Mouse (Mus musculus): ENCODE results near the gene Ephx3. TPM values are rescaled to one million over a fixed set of nuclear protein-coding genes. Genes with fewer than 3 reads are reported as not detected.

Gene Ephx3
- 0.12 TPM for polyA plus RNA-seq (2012; fragmentation: generic; extraction: Trizol)
- long read RNA-seq, experiment 1: 0 reads
- long read RNA-seq, experiment 2: 0 reads

DNA sequence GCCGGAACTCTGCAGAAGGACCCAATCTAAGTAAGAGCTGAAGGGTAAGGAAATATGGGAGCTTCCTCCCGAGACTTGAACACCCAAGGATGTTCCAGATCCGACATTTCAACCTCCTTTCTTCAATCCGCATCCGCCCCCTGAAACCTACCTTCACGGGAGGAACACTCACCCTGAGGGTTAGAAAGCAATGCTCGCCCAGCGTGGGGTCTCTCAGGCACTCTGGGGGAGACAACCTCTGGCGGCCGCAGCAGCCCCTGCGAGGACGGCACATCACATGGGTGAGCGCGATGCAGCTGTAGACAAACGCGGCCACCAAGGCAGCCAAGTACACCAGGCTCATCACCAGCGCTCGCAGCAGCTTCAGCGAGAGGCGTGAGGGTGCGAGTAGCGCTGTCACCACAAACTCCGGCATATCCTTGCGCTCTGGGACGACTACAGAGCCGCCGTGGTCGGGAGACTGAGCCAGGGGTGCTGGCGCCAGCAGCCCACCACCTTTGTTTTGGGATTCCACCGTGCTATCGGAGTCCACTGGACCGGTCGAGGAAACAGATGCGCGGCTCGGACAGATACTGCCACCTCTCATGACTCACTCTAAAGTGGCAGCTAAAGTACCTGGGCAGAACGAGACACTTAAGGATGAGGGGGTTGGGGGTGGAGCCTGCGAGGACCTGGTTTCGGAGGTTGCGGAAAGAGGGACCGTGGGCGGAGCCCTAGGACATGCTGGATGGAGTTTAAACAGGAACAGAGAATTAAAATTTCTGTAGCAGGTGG, at the start of gene Ephx3:
Ephx3 (minus strand) TSS at position 687 of the 774 bp plus-strand sequence.
- no peaks in the 10 kb centered on the region for H3K27me3 ChIP-seq (ENCODE audit: control insufficient read depth, insufficient read depth, insufficient read length)
- H3ac ChIP-seq (ENCODE audit: control insufficient read depth, insufficient read length, low read depth): no peak within 1 kb of the TSS
- TF ChIP-seq CTCF (IDR thresholded peaks at IDR 0.05; ENCODE audit: control insufficient read depth, insufficient read depth, insufficient read length): no peak
- TF ChIP-seq USF1 (IDR thresholded peaks at IDR 0.05; ENCODE audit: low read depth): no peak
- no peak for TF ChIP-seq MYOD1 (IDR thresholded peaks at IDR 0.05; ENCODE audit: control insufficient read depth, insufficient read length, low read depth)
- TF ChIP-seq MAX (IDR thresholded peaks at IDR 0.05): no peak
- TF ChIP-seq FOSL1 (IDR thresholded peaks at IDR 0.05; ENCODE audit: insufficient read depth, low read length, poor library complexity, severe bottlenecking): no peak
- TF ChIP-seq CEBPB (IDR thresholded peaks at IDR 0.05; ENCODE audit: low read depth): no peak
- peaks cover 6% of the 10 kb centered on the region for H3K36me3 ChIP-seq (ENCODE audit: control insufficient read depth, insufficient read depth)
- no peak within 1 kb of the TSS for H3K4me3 ChIP-seq (ENCODE audit: insufficient read depth, poor library complexity, severe bottlenecking)
- no peaks in the 10 kb centered on the region for H3K79me2 ChIP-seq (ENCODE audit: control insufficient read depth, insufficient read depth)
- no peaks in the 10 kb centered on the region for H3K79me3 ChIP-seq (ENCODE audit: low read depth)

DNA sequence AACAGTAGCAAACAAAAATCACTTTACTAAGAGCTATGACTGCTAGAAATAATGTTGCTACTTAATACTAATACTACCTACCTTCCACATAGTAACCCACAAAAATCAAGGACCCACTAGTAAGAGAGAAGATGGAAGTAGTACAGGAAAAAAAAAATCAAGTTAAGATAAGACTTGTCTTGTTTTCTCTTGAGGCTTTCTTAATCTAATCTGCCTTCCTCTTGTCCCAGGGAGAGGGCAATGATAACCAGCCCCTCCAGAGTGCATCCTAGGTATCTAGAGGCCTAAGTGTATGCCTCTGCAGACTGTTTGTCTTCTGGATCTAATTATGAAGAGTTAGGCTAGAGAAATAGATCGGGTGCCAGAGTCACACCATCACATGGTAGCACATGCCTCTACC, 49.2 kb upstream of the Ephx3 start:
- H3K4me3 ChIP-seq (ENCODE audit: insufficient read depth, poor library complexity, severe bottlenecking): no peak overlapping the region

DNA sequence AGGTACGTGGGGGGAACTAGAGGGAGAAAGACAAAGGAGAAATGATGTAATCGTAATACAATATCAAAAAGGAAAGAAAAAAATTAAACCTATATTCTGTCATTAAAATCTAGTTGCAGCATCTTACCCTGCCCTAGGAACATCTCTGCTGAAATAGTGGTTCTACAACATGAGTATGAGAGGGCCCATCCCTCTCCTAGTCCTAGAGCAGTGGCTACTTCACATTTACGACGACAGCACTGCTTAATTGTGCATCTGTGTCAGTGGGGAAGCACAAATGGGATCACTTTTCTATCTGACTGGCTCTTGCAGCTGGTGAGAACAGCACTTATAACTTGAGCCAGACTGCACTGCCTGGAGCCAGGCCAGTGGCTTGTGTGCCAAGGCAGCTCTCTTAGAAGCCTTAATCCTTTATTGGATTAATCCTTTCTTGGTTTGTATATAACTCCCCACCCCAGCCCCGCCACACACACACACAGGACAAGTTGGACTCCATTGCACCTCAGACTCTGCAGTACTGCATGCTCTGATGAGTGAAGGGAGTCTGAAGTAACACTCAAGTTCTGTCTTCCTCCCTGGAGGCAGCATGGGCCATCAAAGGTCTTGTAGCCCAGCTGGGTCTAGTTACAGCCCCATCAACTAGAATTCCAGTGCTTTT, 46.3 kb upstream of the Ephx3 start:
- no peak for TF ChIP-seq CEBPB (IDR thresholded peaks at IDR 0.05; ENCODE audit: low read depth)
- no peak for TF ChIP-seq USF1 (IDR thresholded peaks at IDR 0.05; ENCODE audit: low read depth)
- no peak for TF ChIP-seq CTCF (IDR thresholded peaks at IDR 0.05; ENCODE audit: control insufficient read depth, insufficient read depth, insufficient read length)
- TF ChIP-seq MYOD1 (IDR thresholded peaks at IDR 0.05; ENCODE audit: control insufficient read depth, insufficient read length, low read depth): no peak
- no peak for TF ChIP-seq MYOG (IDR thresholded peaks at IDR 0.05; ENCODE audit: control insufficient read depth, extremely low read depth, insufficient read length)
- TF ChIP-seq MAX (IDR thresholded peaks at IDR 0.05): no peak
- TF ChIP-seq FOSL1 (IDR thresholded peaks at IDR 0.05; ENCODE audit: insufficient read depth, low read length, poor library complexity, severe bottlenecking): no peak

More for the DNA sequence above, 49.2 kb upstream of the Ephx3 start:
- Histone ChIP-seq H3K79me2 (ENCODE audit: control insufficient read depth, insufficient read depth) (peaks cover 100% of the 10 kb centered on the region), H3K36me3 (ENCODE audit: control insufficient read depth, insufficient read depth) (peaks cover 27% of the 10 kb centered on the region), H3K79me3 (ENCODE audit: low read depth) (peaks cover 91% of the 10 kb centered on the region), H3K27me3 (ENCODE audit: control insufficient read depth, insufficient read depth, insufficient read length) (no peaks in the 10 kb centered on the region), H3ac (ENCODE audit: control insufficient read depth, insufficient read length, low read depth) (no peak overlapping the region)
- no peak for TF ChIP-seq CTCF (IDR thresholded peaks at IDR 0.05; ENCODE audit: control insufficient read depth, insufficient read depth, insufficient read length)
- TF ChIP-seq MAX (IDR thresholded peaks at IDR 0.05): no peak
- TF ChIP-seq MYOD1 (IDR thresholded peaks at IDR 0.05; ENCODE audit: control insufficient read depth, insufficient read length, low read depth): no peak
- TF ChIP-seq FOSL1 (IDR thresholded peaks at IDR 0.05; ENCODE audit: insufficient read depth, low read length, poor library complexity, severe bottlenecking): no peak
- TF ChIP-seq MYOG (IDR thresholded peaks at IDR 0.05; ENCODE audit: control insufficient read depth, extremely low read depth, insufficient read length): no peak
- TF ChIP-seq CEBPB (IDR thresholded peaks at IDR 0.05; ENCODE audit: low read depth): no peak
- TF ChIP-seq USF1 (IDR thresholded peaks at IDR 0.05; ENCODE audit: low read depth): no peak

DNA sequence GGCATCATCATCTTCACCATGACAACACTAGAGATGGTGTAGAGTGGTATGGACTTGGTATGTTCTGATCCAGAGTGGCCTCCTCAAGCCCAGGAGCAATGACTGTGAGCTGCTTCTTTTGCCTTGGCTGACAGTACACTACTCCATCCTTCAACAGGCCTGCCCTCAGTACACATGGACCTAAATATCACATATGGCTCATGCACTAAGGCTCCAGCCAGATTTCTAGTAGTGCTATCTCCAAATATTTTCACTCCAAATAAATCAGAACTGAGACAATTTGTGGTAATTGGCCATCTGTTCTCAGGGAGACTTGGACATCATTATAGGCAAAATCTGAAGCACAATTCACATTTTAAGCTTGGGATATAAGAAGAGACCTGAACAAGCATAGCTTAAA, 43.8 kb upstream of the Ephx3 start:
- TF ChIP-seq MYOD1 (IDR thresholded peaks at IDR 0.05; ENCODE audit: control insufficient read depth, insufficient read length, low read depth) (no peak), MAX (IDR thresholded peaks at IDR 0.05) (no peak), CEBPB (IDR thresholded peaks at IDR 0.05; ENCODE audit: low read depth) (no peak), FOSL1 (IDR thresholded peaks at IDR 0.05; ENCODE audit: insufficient read depth, low read length, poor library complexity, severe bottlenecking) (no peak), USF1 (IDR thresholded peaks at IDR 0.05; ENCODE audit: low read depth) (no peak), MYOG (IDR thresholded peaks at IDR 0.05; ENCODE audit: control insufficient read depth, extremely low read depth, insufficient read length) (no peak), CTCF (IDR thresholded peaks at IDR 0.05; ENCODE audit: control insufficient read depth, insufficient read depth, insufficient read length) (no peak)
- H3K36me3 ChIP-seq (ENCODE audit: control insufficient read depth, insufficient read depth): peaks cover 32% of the 10 kb centered on the region
- no peaks in the 10 kb centered on the region for H3K27me3 ChIP-seq (ENCODE audit: control insufficient read depth, insufficient read depth, insufficient read length)
- peaks cover 79% of the 10 kb centered on the region for H3K79me3 ChIP-seq (ENCODE audit: low read depth)
- H3ac ChIP-seq (ENCODE audit: control insufficient read depth, insufficient read length, low read depth): no peak overlapping the region
- no peak overlapping the region for H3K4me3 ChIP-seq (ENCODE audit: insufficient read depth, poor library complexity, severe bottlenecking)
- H3K79me2 ChIP-seq (ENCODE audit: control insufficient read depth, insufficient read depth): peaks cover 98% of the 10 kb centered on the region

More for the DNA sequence above, 46.3 kb upstream of the Ephx3 start:
- Histone ChIP-seq H3K79me3 (ENCODE audit: low read depth) (peaks cover 92% of the 10 kb centered on the region), H3K27me3 (ENCODE audit: control insufficient read depth, insufficient read depth, insufficient read length) (no peaks in the 10 kb centered on the region), H3K79me2 (ENCODE audit: control insufficient read depth, insufficient read depth) (peaks cover 100% of the 10 kb centered on the region), H3ac (ENCODE audit: control insufficient read depth, insufficient read length, low read depth) (no peak overlapping the region), H3K4me3 (ENCODE audit: insufficient read depth, poor library complexity, severe bottlenecking) (no peak overlapping the region), H3K36me3 (ENCODE audit: control insufficient read depth, insufficient read depth) (peaks cover 17% of the 10 kb centered on the region)

DNA sequence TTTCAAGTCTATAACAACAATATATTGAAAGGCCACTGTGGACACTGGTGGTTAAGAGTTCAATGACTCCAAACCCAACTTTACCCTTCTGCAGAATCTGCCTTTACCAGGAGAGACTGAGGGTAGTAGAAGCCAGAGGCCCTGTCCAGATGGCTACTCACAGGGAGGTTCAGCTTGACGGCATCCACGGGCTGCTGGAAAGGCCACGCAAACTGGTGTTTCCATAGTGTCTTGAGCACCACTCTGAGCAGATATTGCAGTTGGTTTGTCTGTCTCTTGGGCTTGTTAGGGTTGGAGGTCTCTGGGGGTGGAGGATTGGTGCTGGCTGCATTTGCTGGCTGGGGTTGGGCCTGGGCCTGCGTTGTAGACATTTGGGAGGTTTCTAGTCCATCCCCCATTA, 39.9 kb upstream of the Ephx3 start:
- H3K79me2 ChIP-seq (ENCODE audit: control insufficient read depth, insufficient read depth): peaks cover 75% of the 10 kb centered on the region
- H3K79me3 ChIP-seq (ENCODE audit: low read depth): peaks cover 47% of the 10 kb centered on the region
- H3K36me3 ChIP-seq (ENCODE audit: control insufficient read depth, insufficient read depth): peaks cover 50% of the 10 kb centered on the region
- no peak overlapping the region for H3K4me3 ChIP-seq (ENCODE audit: insufficient read depth, poor library complexity, severe bottlenecking)
- H3ac ChIP-seq (ENCODE audit: control insufficient read depth, insufficient read length, low read depth): no peak overlapping the region
- TF ChIP-seq CEBPB (IDR thresholded peaks at IDR 0.05; ENCODE audit: low read depth): no peak
- no peak for TF ChIP-seq CTCF (IDR thresholded peaks at IDR 0.05; ENCODE audit: control insufficient read depth, insufficient read depth, insufficient read length)
- no peak for TF ChIP-seq MYOG (IDR thresholded peaks at IDR 0.05; ENCODE audit: control insufficient read depth, extremely low read depth, insufficient read length)
- no peak for TF ChIP-seq FOSL1 (IDR thresholded peaks at IDR 0.05; ENCODE audit: insufficient read depth, low read length, poor library complexity, severe bottlenecking)
- no peak for TF ChIP-seq MYOD1 (IDR thresholded peaks at IDR 0.05; ENCODE audit: control insufficient read depth, insufficient read length, low read depth)
- H3K27me3 ChIP-seq (ENCODE audit: control insufficient read depth, insufficient read depth, insufficient read length): no peaks in the 10 kb centered on the region
